Mouse (Mus musculus): ENCODE results near the gene Enpp3. TPM values are rescaled to one million over a fixed set of nuclear protein-coding genes. Genes with fewer than 3 reads are reported as not detected.
"Not testable (repeated sequence)": the region's sequence is repeated elsewhere in the genome, so short reads cannot be mapped to it uniquely, and the experiment has no call there.

Enpp3 gene
- polyA plus RNA-seq, 1 experiment, result 64.3 TPM

GRCm38 (mm10) chr10:24805876-24806275 lies 36.7 kb downstream of the Enpp3 start:
- Histone ChIP-seq H3K36me3 (ENCODE audit: control insufficient read depth, insufficient read depth, low read length) (peaks cover 1% of the 10 kb centered on the region; the same call in 1 of the 2 replicates), H3K27me3 (ENCODE audit: control insufficient read depth, insufficient read depth, low read length) (no peaks in the 10 kb centered on the region), H3K27ac (ENCODE audit: insufficient read depth, low read depth, low read length) (no peak overlapping the region), H3K4me3 (ENCODE audit: low read depth, low read length) (no peak overlapping the region), H3K4me1 (ENCODE audit: control insufficient read depth, insufficient read depth, insufficient read length, low read length) (no peaks in the 10 kb centered on the region)
- TF ChIP-seq POLR2A (IDR thresholded peaks at IDR 0.05; ENCODE audit: low read depth, low read length), result no peak
- 83% methylated on average over 10 of the region's 10 CpGs for WGBS

DNA sequence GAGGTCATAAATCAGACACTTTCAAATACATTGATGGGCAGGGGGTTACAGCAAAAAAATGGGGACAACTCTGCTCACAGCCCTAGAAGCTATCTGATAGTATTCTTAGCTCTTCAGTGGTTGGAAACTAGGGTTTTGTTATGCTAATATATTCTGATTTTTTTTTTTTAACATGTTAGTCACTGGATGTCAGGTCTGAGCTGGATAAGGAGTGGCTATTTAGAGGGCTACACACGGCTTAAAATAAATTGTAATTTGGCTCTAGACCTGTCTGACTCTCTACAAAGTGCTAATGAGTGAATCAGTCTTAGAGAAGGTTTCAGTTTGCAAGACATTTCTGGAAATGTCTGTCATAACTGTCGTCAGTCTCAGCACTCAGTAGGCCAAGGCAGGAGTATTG lies 37.5 kb downstream of the Enpp3 start:
- H3K36me3 ChIP-seq (ENCODE audit: control insufficient read depth, insufficient read depth, low read length), result peaks cover 1% of the 10 kb centered on the region; the same call in 1 of the 2 replicates
- H3K27me3 ChIP-seq (ENCODE audit: control insufficient read depth, insufficient read depth, low read length), result no peaks in the 10 kb centered on the region
- TF ChIP-seq POLR2A (IDR thresholded peaks at IDR 0.05; ENCODE audit: low read depth, low read length) (no peak), CTCF (IDR thresholded peaks at IDR 0.05; ENCODE audit: extremely low read depth, insufficient read length, insufficient replicate concordance, low read depth, low read length) (no peak)
- no peaks in the 10 kb centered on the region for H3K4me1 ChIP-seq (ENCODE audit: control insufficient read depth, insufficient read depth, insufficient read length, low read length)
- no peak overlapping the region for H3K27ac ChIP-seq (ENCODE audit: insufficient read depth, low read depth, low read length)
- 81% methylated on average over 2 of the region's 2 CpGs for WGBS
- no peak overlapping the region for H3K4me3 ChIP-seq (ENCODE audit: low read depth, low read length)

- H3K4me3 ChIP-seq (ENCODE audit: low read depth, low read length); H3K27ac ChIP-seq (ENCODE audit: insufficient read depth, low read depth, low read length); H3K27me3 ChIP-seq (ENCODE audit: control insufficient read depth, insufficient read depth, low read length); H3K4me1 ChIP-seq (ENCODE audit: control insufficient read depth, insufficient read depth, insufficient read length, low read length); H3K36me3 ChIP-seq (ENCODE audit: control insufficient read depth, insufficient read depth, low read length): not testable (repeated sequence)
- WGBS, result 86% methylated on average over 2 of the region's 2 CpGs
These were observed 39.8 kb downstream of the Enpp3 start for GRCm38 (mm10) chr10:24802742-24803244.

DNA sequence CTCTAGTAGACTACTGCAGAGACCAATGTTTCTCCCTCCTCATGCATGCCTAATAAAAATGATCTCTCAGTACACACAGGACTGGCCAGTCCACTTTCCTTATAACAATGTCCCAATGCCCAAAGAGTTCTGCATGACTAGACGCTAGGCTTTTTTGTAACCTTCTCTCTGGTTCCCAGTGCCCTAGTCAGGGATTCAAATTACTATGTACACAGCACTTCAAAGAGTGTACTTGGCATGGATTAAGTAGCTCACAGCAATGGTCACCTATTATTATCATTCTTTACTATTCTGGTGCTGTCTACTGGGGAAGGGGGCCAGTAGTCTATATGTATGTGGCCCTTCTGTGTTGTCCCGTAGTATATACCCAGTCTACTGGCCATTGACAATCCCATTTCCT lies 40.8 kb downstream of the Enpp3 start:
- 89% methylated on average over 2 of the region's 2 CpGs for WGBS
- 0 out of 2 replicates have a peak, but pooled peaks cover 1% of the 10 kb centered on the region for H3K36me3 ChIP-seq (ENCODE audit: control insufficient read depth, insufficient read depth, low read length)
- no peaks in the 10 kb centered on the region for H3K4me1 ChIP-seq (ENCODE audit: control insufficient read depth, insufficient read depth, insufficient read length, low read length)
- H3K4me3 ChIP-seq (ENCODE audit: low read depth, low read length), result no peak overlapping the region
- no peaks in the 10 kb centered on the region for H3K27me3 ChIP-seq (ENCODE audit: control insufficient read depth, insufficient read depth, low read length)
- TF ChIP-seq CTCF (IDR thresholded peaks at IDR 0.05; ENCODE audit: extremely low read depth, insufficient read length, insufficient replicate concordance, low read depth, low read length) (no peak), POLR2A (IDR thresholded peaks at IDR 0.05; ENCODE audit: low read depth, low read length) (no peak)
- H3K27ac ChIP-seq (ENCODE audit: insufficient read depth, low read depth, low read length), result no peak overlapping the region

GRCm38 (mm10) chr10:24797246-24797645 lies 45.4 kb downstream of the Enpp3 start:
- Histone ChIP-seq H3K4me1 (ENCODE audit: control insufficient read depth, insufficient read depth, insufficient read length, low read length) (no peaks in the 10 kb centered on the region), H3K27ac (ENCODE audit: insufficient read depth, low read depth, low read length) (no peak overlapping the region), H3K4me3 (ENCODE audit: low read depth, low read length) (no peak overlapping the region), H3K36me3 (ENCODE audit: control insufficient read depth, insufficient read depth, low read length) (0 out of 2 replicates have a peak, but pooled peaks cover 2% of the 10 kb centered on the region), H3K27me3 (ENCODE audit: control insufficient read depth, insufficient read depth, low read length) (no peaks in the 10 kb centered on the region)
- WGBS, result 48% methylated on average over 5 of the region's 5 CpGs
- no peak for TF ChIP-seq POLR2A (IDR thresholded peaks at IDR 0.05; ENCODE audit: low read depth, low read length)
- TF ChIP-seq CTCF (IDR thresholded peaks at IDR 0.05; ENCODE audit: extremely low read depth, insufficient read length, insufficient replicate concordance, low read depth, low read length), result peak; percentile 67; the same call in 1 of the 2 replicates

DNA sequence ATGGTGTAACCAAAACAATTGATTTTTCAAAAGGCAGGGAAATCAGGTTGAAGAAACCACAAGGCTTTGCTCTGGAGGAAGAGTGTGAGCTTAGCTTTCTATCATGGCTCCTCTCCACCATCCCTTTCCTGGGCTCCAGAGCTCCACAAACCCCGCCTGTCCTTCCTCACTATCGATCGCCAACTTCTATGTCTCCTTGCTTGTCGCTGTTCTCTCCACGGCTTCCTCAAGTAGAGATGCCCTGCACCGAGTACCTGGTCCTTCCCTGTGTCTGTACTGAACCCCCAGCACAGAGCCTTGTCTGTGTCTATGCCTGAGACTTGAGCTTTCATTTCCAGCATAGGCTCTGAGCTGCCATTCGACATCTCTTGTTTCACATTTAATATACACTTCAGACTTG lies 49.9 kb downstream of the Enpp3 start:
- 0 out of 2 replicates have a peak, but pooled peaks cover 2% of the 10 kb centered on the region for H3K36me3 ChIP-seq (ENCODE audit: control insufficient read depth, insufficient read depth, low read length)
- no peaks in the 10 kb centered on the region for H3K4me1 ChIP-seq (ENCODE audit: control insufficient read depth, insufficient read depth, insufficient read length, low read length)
- WGBS, result 84% methylated on average over 7 of the region's 7 CpGs
- H3K27me3 ChIP-seq (ENCODE audit: control insufficient read depth, insufficient read depth, low read length), result no peaks in the 10 kb centered on the region
- no peak overlapping the region for H3K4me3 ChIP-seq (ENCODE audit: low read depth, low read length)
- H3K27ac ChIP-seq (ENCODE audit: insufficient read depth, low read depth, low read length), result no peak overlapping the region
- TF ChIP-seq POLR2A (IDR thresholded peaks at IDR 0.05; ENCODE audit: low read depth, low read length), result no peak
- TF ChIP-seq CTCF (IDR thresholded peaks at IDR 0.05; ENCODE audit: extremely low read depth, insufficient read length, insufficient replicate concordance, low read depth, low read length), result no peak

DNA sequence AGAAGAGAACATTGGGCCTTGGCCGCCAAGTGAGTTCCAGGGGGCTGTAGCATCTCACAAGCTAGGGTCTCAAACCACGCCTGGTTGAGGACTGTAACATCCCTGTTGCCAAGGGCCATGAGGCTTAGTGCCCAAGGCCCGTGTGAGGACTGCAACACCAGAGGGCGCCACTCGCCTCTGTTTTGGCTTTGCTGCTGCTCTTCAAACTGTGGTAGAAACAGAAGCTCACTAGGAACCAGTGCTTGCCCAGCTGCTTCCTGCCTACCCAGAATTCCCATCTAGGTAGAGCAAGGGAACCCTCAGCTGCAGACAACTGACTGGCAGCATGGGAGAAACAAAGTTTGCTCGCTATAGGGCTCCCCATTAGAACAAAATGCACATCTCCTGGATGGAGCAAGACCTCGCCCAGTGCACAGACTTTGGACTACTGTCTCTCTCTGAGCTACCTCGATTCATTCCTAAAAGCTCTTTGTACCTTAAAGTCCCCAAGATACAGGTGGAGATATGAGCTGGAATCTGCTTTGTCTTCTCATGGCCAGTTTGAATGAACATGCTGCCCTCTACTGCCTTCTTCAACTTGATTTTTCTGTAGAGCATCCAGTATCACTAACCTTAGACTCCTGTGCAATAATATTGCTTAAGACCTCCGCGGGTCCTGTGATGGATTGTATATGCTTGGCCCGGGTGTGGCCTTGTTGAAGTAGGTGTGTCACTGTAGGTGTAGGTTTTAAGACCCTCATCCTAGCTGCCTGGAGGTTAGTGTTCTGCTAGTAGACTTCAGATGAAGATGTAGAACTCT lies 52.7 kb downstream of the Enpp3 start:
- Histone ChIP-seq H3K36me3 (ENCODE audit: control insufficient read depth, insufficient read depth, low read length) (0 out of 2 replicates have a peak, but pooled peaks cover 2% of the 10 kb centered on the region), H3K27me3 (ENCODE audit: control insufficient read depth, insufficient read depth, low read length) (no peaks in the 10 kb centered on the region), H3K27ac (ENCODE audit: insufficient read depth, low read depth, low read length) (no peak overlapping the region), H3K4me3 (ENCODE audit: low read depth, low read length) (no peak overlapping the region), H3K4me1 (ENCODE audit: control insufficient read depth, insufficient read depth, insufficient read length, low read length) (no peaks in the 10 kb centered on the region)
- WGBS, result 38% methylated on average over 11 of the region's 11 CpGs
- no peak for TF ChIP-seq POLR2A (IDR thresholded peaks at IDR 0.05; ENCODE audit: low read depth, low read length)
- TF ChIP-seq CTCF (IDR thresholded peaks at IDR 0.05; ENCODE audit: extremely low read depth, insufficient read length, insufficient replicate concordance, low read depth, low read length), result peak; percentile 68

Data from small intestine, adult 2 months (tissue).